Comparison of ENCODE assay signal across 28 mouse cellular contexts in the genomic region with DNA sequence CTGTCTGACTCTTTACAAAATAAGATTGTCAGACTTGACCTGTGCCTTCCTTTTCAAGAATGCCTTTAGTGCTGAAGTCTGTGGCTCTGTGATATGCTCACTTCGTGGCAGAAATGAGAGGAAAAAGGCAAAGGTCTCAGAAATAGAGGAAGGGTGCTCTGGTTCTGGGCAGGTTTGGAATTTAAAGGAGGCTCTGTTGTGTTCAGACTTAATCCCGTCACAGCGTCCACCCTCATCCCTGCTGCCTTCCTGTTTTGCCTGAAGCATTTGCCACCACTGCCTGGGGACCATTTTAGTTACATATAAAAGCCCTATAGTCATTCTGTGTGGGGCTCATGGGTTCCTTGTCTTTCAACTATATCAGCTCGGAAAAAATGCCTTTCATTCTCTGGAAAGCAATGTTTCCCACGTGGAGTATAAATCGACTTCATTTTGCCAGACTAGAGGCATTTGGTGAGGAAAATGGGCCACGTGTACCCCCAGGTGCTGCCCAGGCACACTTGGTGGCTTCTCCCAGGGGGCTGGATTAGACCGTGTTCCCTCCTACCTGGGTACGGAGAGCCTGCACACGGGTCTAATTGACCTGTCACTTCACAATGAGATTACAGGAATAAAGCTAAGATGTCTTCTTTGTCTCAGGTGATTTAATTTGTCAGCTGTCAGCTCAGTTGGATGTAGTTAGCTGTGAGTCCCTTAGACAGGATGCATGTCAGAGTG.
DNase-seq lines count a peak whose midpoint lies in the region; ATAC-seq and TF ChIP-seq lines count a peak whose summit lies in the region.
"Had no signal": no experiment of that assay in that cellular context is flagged by ENCODE, and none has a peak within 500 bp of the region (broad histone marks: within the 10 kb centered on the region; RNA-seq: fewer than 3 reads in every experiment).

No protein-coding gene starts in this region.

- DNase-seq in forebrain, postnatal 0 days, result no peak
- DNase-seq in midbrain, embryonic 11.5 days (ENCODE audit: low spot score, missing footprints), result no peak
- no peak for DNase-seq in midbrain, postnatal 0 days (ENCODE audit: low spot score)
- DNase-seq in right cerebral cortex, adult 2 months (ENCODE audit: low spot score in 2 of 2), result no peak
- DNase-seq: adrenal gland, postnatal 10 days; cerebellum, adult 11 months; cerebellum, adult 9-11 months; gastrocnemius, postnatal 25 days; heart, adult 18-20 months; kidney, adult 18-20 months; kidney, postnatal 25 days; liver, postnatal 0 days; lung, postnatal 4 days; right cerebral cortex, postnatal 14 days had no signal

- H3K36me3 ChIP-seq in forebrain, postnatal 0 days (ENCODE audit: insufficient read depth), result no peaks in the 10 kb centered on the region
- H3K36me3 ChIP-seq in forebrain, embryonic 13.5 days (ENCODE audit: poor library complexity, severe bottlenecking), result no peaks in the 10 kb centered on the region
- H3K36me3 ChIP-seq in midbrain, embryonic 13.5 days, result no peaks in the 10 kb centered on the region
- no peaks in the 10 kb centered on the region for H3K36me3 ChIP-seq in midbrain, embryonic 11.5 days (ENCODE audit: control insufficient read depth, insufficient read depth, low read length)
- H3K36me3 ChIP-seq in hindbrain, embryonic 16.5 days (ENCODE audit: control insufficient read depth, insufficient read depth, low read length), result no peaks in the 10 kb centered on the region
- no peaks in the 10 kb centered on the region for H3K36me3 ChIP-seq in midbrain, postnatal 0 days (ENCODE audit: insufficient read depth, low read length)
- H3K36me3 ChIP-seq: embryonic facial prominence, embryonic 13.5 days; forebrain, embryonic 10.5 days; kidney, embryonic 15.5 days; liver, embryonic 12.5 days; stomach, embryonic 15.5 days had no signal

- H3K27ac ChIP-seq in forebrain, postnatal 0 days (ENCODE audit: low read depth, low read length), result peak overlapping the region; percentile 57
- no peak overlapping the region; the same call in 1 of the 2 replicates for H3K27ac ChIP-seq in forebrain, embryonic 13.5 days
- H3K27ac ChIP-seq in midbrain, embryonic 13.5 days, result peak overlapping the region; percentile 51
- H3K27ac ChIP-seq in midbrain, embryonic 11.5 days (ENCODE audit: low read depth, low read length), result no peak overlapping the region
- no peak overlapping the region for H3K27ac ChIP-seq in hindbrain, embryonic 16.5 days (ENCODE audit: low read depth, low read length)
- H3K27ac ChIP-seq in midbrain, postnatal 0 days (ENCODE audit: low read depth, low read length), result 0 out of 2 replicates have a peak overlapping the region, but pooled peaks have one; percentile 26
- H3K27ac ChIP-seq: embryonic facial prominence, embryonic 13.5 days; forebrain, embryonic 10.5 days; kidney, embryonic 15.5 days; layer of hippocampus, adult 2 months; left cerebral cortex, adult 2 months; liver, embryonic 12.5 days; stomach, embryonic 15.5 days had no signal

- no peak for TF ChIP-seq CTCF in forebrain, postnatal 0 days (IDR thresholded peaks at IDR 0.05; ENCODE audit: low read depth)
- no peak for TF ChIP-seq CTCF in midbrain, postnatal 0 days (IDR thresholded peaks at IDR 0.05)

- H3K9ac ChIP-seq in forebrain, postnatal 0 days, result 0 out of 2 replicates have a peak overlapping the region, but pooled peaks have one; percentile 18
- H3K9ac ChIP-seq in forebrain, embryonic 13.5 days, result no peak overlapping the region
- H3K9ac ChIP-seq in midbrain, embryonic 13.5 days (replicated peaks), result no peak overlapping the region; the same call in 1 of the 2 replicates
- H3K9ac ChIP-seq in midbrain, embryonic 11.5 days (ENCODE audit: low read length), result no peak overlapping the region
- H3K9ac ChIP-seq in hindbrain, embryonic 16.5 days (ENCODE audit: low read depth, low read length), result no peak overlapping the region
- H3K9ac ChIP-seq in midbrain, postnatal 0 days (replicated peaks; ENCODE audit: low read length, poor library complexity, severe bottlenecking), result no peak overlapping the region
- H3K9ac ChIP-seq: embryonic facial prominence, embryonic 13.5 days; kidney, embryonic 15.5 days; liver, embryonic 12.5 days; liver, postnatal 0 days; stomach, embryonic 15.5 days had no signal

- 0 out of 2 replicates have a peak, but pooled peaks cover 7% of the 10 kb centered on the region for H3K4me1 ChIP-seq in forebrain, postnatal 0 days (ENCODE audit: insufficient read depth)
- peaks cover 6% of the 10 kb centered on the region for H3K4me1 ChIP-seq in forebrain, embryonic 13.5 days
- H3K4me1 ChIP-seq in midbrain, embryonic 13.5 days (replicated peaks), result peaks cover 30% of the 10 kb centered on the region
- peaks cover 11% of the 10 kb centered on the region for H3K4me1 ChIP-seq in midbrain, embryonic 11.5 days (ENCODE audit: control insufficient read depth, insufficient read depth, low read length)
- peaks cover 3% of the 10 kb centered on the region for H3K4me1 ChIP-seq in hindbrain, embryonic 16.5 days (ENCODE audit: control insufficient read depth, insufficient read depth, low read depth, low read length)
- peaks cover 3% of the 10 kb centered on the region; the same call in 1 of the 2 replicates for H3K4me1 ChIP-seq in midbrain, postnatal 0 days (ENCODE audit: insufficient read depth, low read length)
- H3K4me1 ChIP-seq: liver, embryonic 12.5 days; megakaryocyte, embryonic 14.5 days had no signal

- WGBS in forebrain, postnatal 0 days, result 15% methylated on average over 10 of the region's 10 CpGs
- WGBS in forebrain, embryonic 13.5 days, result 13% methylated on average over 10 of the region's 10 CpGs
- WGBS in midbrain, embryonic 13.5 days, result 16% methylated on average over 10 of the region's 10 CpGs
- WGBS in midbrain, embryonic 11.5 days, result 25% methylated on average over 10 of the region's 10 CpGs
- WGBS in hindbrain, embryonic 16.5 days, result 28% methylated on average over 10 of the region's 10 CpGs
- 7% methylated on average over 10 of the region's 10 CpGs for WGBS in midbrain, postnatal 0 days

- H3K4me3 ChIP-seq in forebrain, postnatal 0 days (ENCODE audit: low read depth, low read length), result no peak overlapping the region
- no peak overlapping the region for H3K4me3 ChIP-seq in forebrain, embryonic 13.5 days
- no peak overlapping the region for H3K4me3 ChIP-seq in midbrain, embryonic 13.5 days (replicated peaks)
- H3K4me3 ChIP-seq in midbrain, embryonic 11.5 days (ENCODE audit: low read depth, low read length), result no peak overlapping the region
- H3K4me3 ChIP-seq in hindbrain, embryonic 16.5 days (ENCODE audit: low read length), result no peak overlapping the region
- no peak overlapping the region for H3K4me3 ChIP-seq in midbrain, postnatal 0 days (ENCODE audit: low read depth, low read length)
- H3K4me3 ChIP-seq: embryonic facial prominence, embryonic 13.5 days; forebrain, embryonic 10.5 days; kidney, embryonic 15.5 days; layer of hippocampus, adult 2 months; left cerebral cortex, adult 2 months; liver, embryonic 12.5 days; megakaryocyte, embryonic 14.5 days; stomach, embryonic 15.5 days had no signal

- no peak; the same call in 1 of the 2 replicates for ATAC-seq in forebrain, postnatal 0 days
- ATAC-seq in forebrain, embryonic 13.5 days, result no peak
- peak; percentile 65; the same call in 1 of the 2 replicates for ATAC-seq in midbrain, embryonic 13.5 days
- ATAC-seq in midbrain, embryonic 11.5 days (ENCODE audit: low FRiP score), result no peak
- peak; percentile 40; the same call in 1 of the 2 replicates for ATAC-seq in hindbrain, embryonic 16.5 days
- no peak for ATAC-seq in midbrain, postnatal 0 days (ENCODE audit: low FRiP score)
- ATAC-seq: liver, embryonic 12.5 days; liver, postnatal 0 days; lung, postnatal 0 days; Patski had no signal

- H3K4me2 ChIP-seq in forebrain, postnatal 0 days (ENCODE audit: low read depth), result no peak overlapping the region
- no peak overlapping the region for H3K4me2 ChIP-seq in forebrain, embryonic 13.5 days
- no peak overlapping the region for H3K4me2 ChIP-seq in midbrain, embryonic 13.5 days (replicated peaks)
- no peak overlapping the region for H3K4me2 ChIP-seq in midbrain, embryonic 11.5 days
- H3K4me2 ChIP-seq in hindbrain, embryonic 16.5 days (ENCODE audit: low read length), result no peak overlapping the region
- H3K4me2 ChIP-seq in midbrain, postnatal 0 days (ENCODE audit: low read depth, low read length, poor library complexity, severe bottlenecking), result no peak overlapping the region
- H3K4me2 ChIP-seq: embryonic facial prominence, embryonic 13.5 days; heart, embryonic 11.5 days; kidney, embryonic 15.5 days; liver, embryonic 12.5 days; stomach, embryonic 15.5 days had no signal

- H3K27me3 ChIP-seq in forebrain, postnatal 0 days (ENCODE audit: insufficient read depth, low read length), result no peaks in the 10 kb centered on the region
- H3K27me3 ChIP-seq in forebrain, embryonic 13.5 days, result no peaks in the 10 kb centered on the region
- 0 out of 2 replicates have a peak, but pooled peaks cover 2% of the 10 kb centered on the region for H3K27me3 ChIP-seq in midbrain, embryonic 13.5 days
- H3K27me3 ChIP-seq in midbrain, embryonic 11.5 days (ENCODE audit: control insufficient read depth, insufficient read depth, low read length), result no peaks in the 10 kb centered on the region
- no peaks in the 10 kb centered on the region for H3K27me3 ChIP-seq in hindbrain, embryonic 16.5 days (replicated peaks; ENCODE audit: control insufficient read depth, insufficient read depth, low read length)
- no peaks in the 10 kb centered on the region for H3K27me3 ChIP-seq in midbrain, postnatal 0 days (ENCODE audit: insufficient read depth, low read length)
- H3K27me3 ChIP-seq: kidney, embryonic 15.5 days; liver, embryonic 12.5 days; megakaryocyte, embryonic 14.5 days; Patski; stomach, embryonic 15.5 days had no signal

- no peaks in the 10 kb centered on the region for H3K9me3 ChIP-seq in forebrain, postnatal 0 days (ENCODE audit: low read length)
- no peaks in the 10 kb centered on the region; the same call in 1 of the 2 replicates for H3K9me3 ChIP-seq in forebrain, embryonic 13.5 days (replicated peaks)
- H3K9me3 ChIP-seq in midbrain, embryonic 13.5 days, result no peaks in the 10 kb centered on the region; the same call in 1 of the 2 replicates
- H3K9me3 ChIP-seq in midbrain, embryonic 11.5 days (ENCODE audit: control insufficient read depth, low read length), result no peaks in the 10 kb centered on the region
- H3K9me3 ChIP-seq in hindbrain, embryonic 16.5 days (ENCODE audit: control insufficient read depth, low read length), result no peaks in the 10 kb centered on the region
- no peaks in the 10 kb centered on the region for H3K9me3 ChIP-seq in midbrain, postnatal 0 days (ENCODE audit: low read length)
- H3K9me3 ChIP-seq: embryonic facial prominence, embryonic 13.5 days; forebrain, embryonic 10.5 days; kidney, embryonic 15.5 days; liver, embryonic 12.5 days; stomach, embryonic 15.5 days had no signal

Comparison
In these comparisons a context has a peak if more than half of its experiments do, and no peak if none do; other contexts are left out.
1. ATAC-seq: peak in midbrain, embryonic 13.5 days (single experiment) and hindbrain, embryonic 16.5 days (single experiment); none in forebrain, postnatal 0 days (single experiment), forebrain, embryonic 13.5 days (single experiment), midbrain, embryonic 11.5 days (single experiment) and midbrain, postnatal 0 days (single experiment).
2. H3K27ac ChIP-seq: peak in forebrain, postnatal 0 days (single experiment), midbrain, embryonic 13.5 days (single experiment) and midbrain, postnatal 0 days (single experiment); none in forebrain, embryonic 13.5 days (single experiment), midbrain, embryonic 11.5 days (single experiment) and hindbrain, embryonic 16.5 days (single experiment).